Mouse (Mus musculus): ENCODE results near the gene Rtkn2. TPM values are rescaled to one million over a fixed set of nuclear protein-coding genes. Genes with fewer than 3 reads are reported as not detected.

Rtkn2 gene
- polyA plus RNA-seq, 1 experiment from 2014 or later, result 13.0 TPM

DNA sequence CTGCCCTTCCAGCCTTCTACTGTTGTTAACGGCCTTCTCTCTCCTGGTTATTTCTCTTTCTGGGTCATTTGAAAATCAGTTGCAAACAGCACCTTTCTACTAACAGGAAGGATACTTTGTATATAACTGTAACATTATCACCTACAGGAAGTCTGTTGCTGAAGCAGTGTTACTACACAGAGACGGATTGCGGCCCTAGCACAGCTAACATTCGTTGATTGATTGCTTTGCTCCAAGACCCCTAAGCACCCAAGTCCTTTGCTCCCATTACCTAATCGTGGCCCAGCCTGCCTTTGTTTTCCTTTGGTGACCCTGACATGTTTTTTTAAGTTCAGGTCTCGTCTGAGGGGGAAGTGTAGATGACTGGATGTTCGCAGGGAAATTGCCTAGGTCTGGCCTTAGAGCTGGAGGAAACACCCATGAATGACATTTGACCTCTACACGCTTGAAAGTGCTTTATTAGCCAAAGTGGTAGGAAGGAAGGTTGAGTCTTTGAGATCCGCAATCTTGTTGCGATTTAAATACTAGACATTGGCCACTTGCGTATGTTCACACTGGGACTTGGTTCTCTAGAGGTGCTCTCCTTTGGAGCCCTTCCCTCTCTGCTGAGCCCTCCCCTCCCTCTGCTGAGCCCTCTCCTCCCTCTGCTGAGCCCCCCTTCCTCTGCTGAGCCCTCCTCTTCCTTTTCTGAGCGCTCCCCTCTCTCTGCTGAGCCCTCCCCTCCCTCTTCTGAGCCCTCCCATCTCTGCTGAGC, 49.1 kb downstream of the Rtkn2 start:
- Histone ChIP-seq H3K36me3 (0 out of 2 replicates have a peak, but pooled peaks cover 6% of the 10 kb centered on the region), H3K27ac (replicated peaks) (no peak overlapping the region), H3K4me2 (replicated peaks) (no peak overlapping the region), H3K4me1 (peaks cover 9% of the 10 kb centered on the region), H3K9me3 (no peaks in the 10 kb centered on the region), H3K9ac (replicated peaks) (no peak overlapping the region), H3K27me3 (no peaks in the 10 kb centered on the region), H3K4me3 (no peak overlapping the region)
- 87% methylated on average over 12 of the region's 12 CpGs for WGBS
- ATAC-seq (replicated peaks), result no peak

DNA sequence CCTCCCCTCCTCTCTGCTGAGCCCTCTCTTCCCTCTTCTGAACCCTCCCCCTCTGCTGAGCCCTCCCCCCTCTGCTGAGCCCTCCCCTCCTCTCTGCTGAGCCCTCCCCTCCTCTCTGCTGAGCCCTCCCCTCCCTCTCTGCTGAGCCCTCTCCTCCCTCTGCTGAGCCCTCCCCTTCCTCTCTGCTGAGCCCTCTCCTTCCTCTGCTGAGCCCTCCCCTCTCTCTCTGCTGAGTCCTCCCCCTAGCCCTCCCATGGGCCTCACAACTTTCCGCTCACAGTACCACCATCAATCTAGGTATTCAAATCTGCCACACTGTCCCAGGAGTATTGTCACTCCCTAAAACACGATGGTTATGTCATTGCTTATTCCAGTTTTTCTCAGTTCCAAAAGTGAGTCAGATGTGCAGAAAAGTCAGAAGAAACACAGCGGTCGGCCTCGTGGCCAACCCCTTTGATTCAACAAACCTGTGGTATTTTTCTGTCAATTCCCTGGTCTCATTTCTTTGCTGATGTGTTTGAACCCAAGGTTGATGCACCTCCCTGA, 49.8 kb downstream of the Rtkn2 start:
- H3K36me3 ChIP-seq, result 0 out of 2 replicates have a peak, but pooled peaks cover 6% of the 10 kb centered on the region
- no peak overlapping the region for H3K27ac ChIP-seq (replicated peaks)
- peaks cover 9% of the 10 kb centered on the region for H3K4me1 ChIP-seq
- H3K4me2 ChIP-seq (replicated peaks), result no peak overlapping the region
- no peak overlapping the region for H3K4me3 ChIP-seq
- H3K27me3 ChIP-seq, result no peaks in the 10 kb centered on the region
- no peaks in the 10 kb centered on the region for H3K9me3 ChIP-seq
- ATAC-seq (replicated peaks), result no peak
- 85% methylated on average over 5 of the region's 5 CpGs for WGBS
- H3K9ac ChIP-seq (replicated peaks), result no peak overlapping the region

DNA sequence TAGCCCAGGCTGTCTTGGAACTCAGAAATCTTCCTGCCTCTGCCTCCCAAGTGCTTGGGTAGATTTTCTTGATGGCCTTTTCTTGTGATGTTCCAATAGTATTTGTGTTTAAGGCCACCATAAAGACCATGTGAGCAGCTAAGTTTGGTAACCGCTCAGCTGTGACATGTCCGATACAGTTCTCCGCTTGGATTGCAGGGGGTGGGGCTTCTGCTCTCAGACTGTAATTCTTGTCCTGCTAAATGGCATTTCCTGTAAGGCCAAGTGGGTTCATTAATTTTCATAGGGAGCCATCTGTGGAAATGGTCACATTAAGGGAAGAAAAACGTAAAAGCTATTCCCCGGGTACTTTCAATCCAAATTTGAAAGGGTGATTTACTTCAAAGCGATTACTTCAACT, 50.7 kb downstream of the Rtkn2 start:
- Histone ChIP-seq H3K9me3 (no peaks in the 10 kb centered on the region), H3K36me3 (0 out of 2 replicates have a peak, but pooled peaks cover 6% of the 10 kb centered on the region), H3K9ac (replicated peaks) (no peak overlapping the region), H3K4me3 (no peak overlapping the region), H3K27ac (replicated peaks) (no peak overlapping the region), H3K4me1 (peaks cover 9% of the 10 kb centered on the region), H3K27me3 (no peaks in the 10 kb centered on the region), H3K4me2 (replicated peaks) (no peak overlapping the region)
- WGBS, result 75% methylated on average over 6 of the region's 6 CpGs
- no peak for ATAC-seq (replicated peaks)

DNA sequence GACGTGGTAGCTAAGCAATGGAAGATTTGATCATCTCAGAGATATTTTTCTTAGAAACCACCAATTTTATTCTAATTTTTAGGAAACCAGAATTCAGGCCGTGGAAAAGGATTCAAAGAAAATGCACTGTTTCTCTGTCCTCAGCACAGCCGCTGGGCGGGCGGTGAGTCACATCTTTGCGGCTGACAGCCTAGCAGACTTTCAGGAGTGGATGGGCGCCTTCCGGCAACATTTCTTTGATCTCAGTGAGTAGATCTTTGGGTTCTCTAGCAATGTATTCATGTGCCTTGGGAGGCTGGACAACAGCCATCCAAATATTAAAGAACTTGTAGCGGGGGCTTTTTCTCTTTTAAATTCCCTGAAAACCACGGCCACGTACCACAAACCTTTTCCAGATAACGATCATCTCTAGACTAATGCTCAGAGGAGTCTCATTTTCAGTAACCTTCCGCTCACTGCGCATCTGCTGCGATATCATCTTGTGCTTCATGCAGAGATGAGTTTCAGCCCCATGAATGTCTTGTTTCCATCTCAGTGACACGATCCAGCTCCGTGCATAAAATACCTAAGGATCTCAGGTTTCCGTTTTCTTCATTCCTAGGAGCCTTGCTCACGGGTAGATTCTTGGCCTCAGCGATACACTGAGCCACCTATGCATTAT, 56.5 kb downstream of the Rtkn2 start:
- no peak overlapping the region for H3K9ac ChIP-seq (replicated peaks)
- 0 out of 2 replicates have a peak, but pooled peaks cover 6% of the 10 kb centered on the region for H3K36me3 ChIP-seq
- no peak overlapping the region for H3K4me3 ChIP-seq
- H3K27ac ChIP-seq (replicated peaks), result no peak overlapping the region
- no peak overlapping the region for H3K4me2 ChIP-seq (replicated peaks)
- 94% methylated on average over 20 of the region's 20 CpGs for WGBS
- no peaks in the 10 kb centered on the region for H3K27me3 ChIP-seq
- ATAC-seq (replicated peaks), result no peak
- peaks cover 13% of the 10 kb centered on the region for H3K4me1 ChIP-seq
- no peaks in the 10 kb centered on the region for H3K9me3 ChIP-seq

DNA sequence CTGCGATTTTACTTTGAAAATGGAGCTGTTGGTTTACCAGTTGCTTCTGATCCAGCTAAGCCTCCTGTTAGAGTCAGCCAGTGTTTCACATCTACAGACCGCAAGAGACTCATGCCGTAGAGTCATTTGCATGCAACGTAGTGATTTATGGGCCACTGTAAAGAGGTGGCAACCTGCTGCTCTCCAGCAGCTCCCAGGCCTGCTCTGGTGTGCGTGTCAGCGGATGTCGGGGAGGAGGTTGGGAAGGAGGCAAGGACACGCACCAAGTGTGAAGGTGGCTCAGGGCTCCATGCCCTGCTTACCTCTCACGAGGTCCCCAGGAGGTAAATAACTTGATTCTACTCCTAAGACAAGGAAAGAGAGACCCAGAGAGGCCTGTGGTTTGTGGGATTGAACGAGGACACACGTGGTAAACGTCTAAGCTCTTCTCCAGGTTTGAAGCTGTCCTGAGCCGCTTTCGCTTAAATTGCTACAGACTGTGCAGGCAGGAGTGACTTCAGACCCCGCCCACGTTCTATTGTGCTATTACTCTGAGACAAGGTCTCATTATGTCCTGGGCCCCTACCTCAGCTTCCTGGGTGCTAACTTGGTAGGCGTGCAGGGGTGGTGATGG, 57.1 kb downstream of the Rtkn2 start:
- Histone ChIP-seq H3K27me3 (no peaks in the 10 kb centered on the region), H3K4me3 (no peak overlapping the region), H3K4me1 (peaks cover 13% of the 10 kb centered on the region), H3K9me3 (no peaks in the 10 kb centered on the region), H3K9ac (replicated peaks) (no peak overlapping the region), H3K4me2 (replicated peaks) (no peak overlapping the region), H3K36me3 (0 out of 2 replicates have a peak, but pooled peaks cover 6% of the 10 kb centered on the region), H3K27ac (replicated peaks) (no peak overlapping the region)
- 97% methylated on average over 17 of the region's 17 CpGs for WGBS
- ATAC-seq (replicated peaks), result no peak

DNA sequence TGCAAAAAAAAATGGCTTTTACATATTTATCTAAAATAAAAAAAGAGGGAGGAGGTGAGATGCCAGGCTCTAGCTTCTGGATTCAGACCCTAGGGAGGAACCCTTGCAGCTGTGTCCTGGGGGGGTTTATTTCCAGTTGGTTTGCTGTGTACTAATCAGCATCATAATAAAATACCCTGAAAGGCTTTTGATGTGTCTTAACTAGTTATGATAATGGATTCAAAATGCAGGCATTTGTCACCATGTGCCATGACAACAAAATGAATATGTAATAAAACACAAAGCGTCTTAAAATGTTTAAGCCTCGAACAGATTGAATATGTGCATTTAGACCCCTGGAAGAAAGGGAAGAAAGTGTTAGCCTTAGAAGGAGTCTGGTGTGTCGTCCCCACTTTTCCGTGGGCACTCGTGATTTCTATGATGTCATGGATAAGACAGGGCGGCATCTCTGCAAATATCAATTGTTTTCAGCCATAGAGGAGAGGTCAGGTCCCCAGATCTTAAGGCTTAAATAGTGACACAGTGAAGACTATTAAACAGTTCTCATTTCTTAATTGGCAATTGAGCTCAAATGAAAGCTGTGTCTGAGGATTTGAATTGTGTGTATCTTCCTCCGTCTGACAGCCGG, 59.7 kb downstream of the Rtkn2 start:
- Histone ChIP-seq H3K36me3 (no peaks in the 10 kb centered on the region), H3K27me3 (no peaks in the 10 kb centered on the region), H3K4me1 (peaks cover 16% of the 10 kb centered on the region), H3K4me3 (no peak overlapping the region), H3K9me3 (no peaks in the 10 kb centered on the region), H3K9ac (replicated peaks) (no peak overlapping the region), H3K27ac (replicated peaks) (peak overlapping the region; percentile 78), H3K4me2 (replicated peaks) (peak overlapping the region; percentile 16; the same call in 1 of the 2 replicates)
- ATAC-seq (replicated peaks), result peak; percentile 87
- 19% methylated on average over 8 of the region's 8 CpGs for WGBS

DNA sequence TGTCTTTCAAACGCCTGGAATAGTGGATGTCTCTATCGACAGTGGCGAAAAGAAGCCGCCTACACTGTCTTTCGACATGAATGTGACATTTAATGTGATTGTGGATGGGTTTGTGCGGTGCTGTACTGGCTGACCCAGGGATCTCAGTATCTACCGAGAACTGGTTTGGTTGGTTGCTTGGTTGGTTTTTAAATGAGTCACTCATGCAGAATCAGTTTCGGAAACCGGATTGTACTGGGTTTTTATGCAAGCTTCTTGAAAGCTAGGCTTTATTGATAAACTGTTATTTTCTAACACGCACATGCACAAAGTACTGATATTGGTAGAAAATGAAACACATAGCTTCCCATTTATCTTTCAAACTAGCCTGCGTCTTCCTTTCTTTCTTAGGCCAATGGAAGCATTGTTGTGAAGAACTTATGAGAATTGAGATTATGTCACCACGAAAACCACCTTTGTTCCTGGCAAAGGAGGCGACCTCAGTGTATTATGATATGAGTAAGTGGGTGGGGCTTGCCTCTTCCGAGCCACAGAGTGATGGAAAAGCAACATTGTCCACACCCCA, 60.4 kb downstream of the Rtkn2 start:
- H3K4me1 ChIP-seq, result peaks cover 16% of the 10 kb centered on the region
- no peaks in the 10 kb centered on the region for H3K36me3 ChIP-seq
- 45% methylated on average over 14 of the region's 14 CpGs for WGBS
- H3K27ac ChIP-seq (replicated peaks), result peak overlapping the region; percentile 78
- no peaks in the 10 kb centered on the region for H3K9me3 ChIP-seq
- no peak overlapping the region for H3K4me3 ChIP-seq
- H3K9ac ChIP-seq (replicated peaks), result no peak overlapping the region
- H3K27me3 ChIP-seq, result no peaks in the 10 kb centered on the region
- ATAC-seq (replicated peaks), result peak; percentile 17
- H3K4me2 ChIP-seq (replicated peaks), result 0 out of 2 replicates have a peak overlapping the region, but pooled peaks have one; percentile 16

DNA sequence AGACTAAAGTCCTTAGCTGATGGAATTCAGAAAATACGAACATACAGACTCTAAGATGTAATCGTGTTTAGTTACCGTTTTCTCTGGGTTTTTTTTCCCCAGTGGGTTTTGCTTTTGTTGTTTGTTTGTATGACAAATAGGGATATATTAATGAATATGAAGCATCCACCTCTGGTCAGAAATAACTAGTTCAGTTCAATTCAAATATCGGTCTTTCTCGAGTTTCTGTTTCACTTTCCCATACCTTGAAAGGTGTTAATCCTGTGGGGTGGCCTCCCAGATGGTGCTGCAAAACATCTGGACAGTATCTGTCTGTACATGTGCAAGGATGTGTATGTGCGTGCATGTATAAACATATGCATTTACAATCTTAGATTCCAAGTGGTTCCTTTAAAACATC, 61.0 kb downstream of the Rtkn2 start:
- peaks cover 16% of the 10 kb centered on the region for H3K4me1 ChIP-seq
- H3K9ac ChIP-seq (replicated peaks), result no peak overlapping the region
- no peaks in the 10 kb centered on the region for H3K36me3 ChIP-seq
- no peaks in the 10 kb centered on the region for H3K9me3 ChIP-seq
- WGBS, result 88% methylated on average over 6 of the region's 6 CpGs
- H3K4me2 ChIP-seq (replicated peaks), result no peak overlapping the region
- no peaks in the 10 kb centered on the region for H3K27me3 ChIP-seq
- H3K4me3 ChIP-seq, result no peak overlapping the region
- ATAC-seq (replicated peaks), result no peak
- H3K27ac ChIP-seq (replicated peaks), result no peak overlapping the region

DNA sequence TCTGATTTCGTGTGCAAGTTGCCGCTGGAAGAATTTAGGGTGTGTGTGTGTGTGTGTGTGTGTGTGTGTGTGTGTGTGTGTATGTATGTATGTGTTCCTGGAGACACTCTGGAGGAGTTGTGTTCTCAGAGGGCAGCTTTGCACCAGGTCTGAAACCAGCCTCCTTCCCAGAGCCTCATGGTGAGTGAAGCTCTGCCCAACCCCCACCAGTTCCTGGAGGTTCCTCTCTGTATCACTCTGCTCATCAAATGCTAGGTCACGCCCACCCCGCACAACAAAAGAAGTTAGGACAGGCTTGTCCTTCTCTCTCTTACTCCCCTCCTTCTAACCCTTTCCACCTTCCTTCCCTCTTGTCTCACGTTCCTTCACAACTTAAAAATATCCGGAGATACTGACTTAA, 64.6 kb downstream of the Rtkn2 start:
- H3K36me3 ChIP-seq, result no peaks in the 10 kb centered on the region
- no peaks in the 10 kb centered on the region for H3K9me3 ChIP-seq
- no peak overlapping the region for H3K4me2 ChIP-seq (replicated peaks)
- no peaks in the 10 kb centered on the region for H3K27me3 ChIP-seq
- H3K9ac ChIP-seq (replicated peaks), result no peak overlapping the region
- no peak overlapping the region for H3K27ac ChIP-seq (replicated peaks)
- no peak overlapping the region for H3K4me3 ChIP-seq
- peaks cover 13% of the 10 kb centered on the region for H3K4me1 ChIP-seq
- no peak for ATAC-seq (replicated peaks)
- WGBS, result 46% methylated on average over 6 of the region's 6 CpGs

DNA sequence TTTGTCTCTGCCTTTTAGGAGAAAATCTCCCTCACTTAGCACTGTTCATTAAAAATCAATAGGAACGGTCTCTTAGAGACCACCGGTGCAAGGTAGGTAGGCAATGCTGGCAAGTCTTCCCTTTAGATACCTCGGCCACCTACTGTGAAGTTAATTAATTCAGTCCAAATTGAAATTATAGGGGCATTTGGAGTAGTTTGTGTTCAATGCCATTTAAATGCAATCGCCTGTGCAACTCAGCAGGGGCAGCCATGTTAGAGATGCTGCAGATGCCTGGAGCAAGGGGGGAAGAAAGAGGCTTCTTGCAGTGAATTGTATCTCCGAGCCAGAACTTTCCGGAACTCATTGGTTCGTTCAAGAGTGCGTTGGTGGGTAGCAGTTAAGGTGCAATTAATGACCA, 65.5 kb downstream of the Rtkn2 start:
- H3K9me3 ChIP-seq, result no peaks in the 10 kb centered on the region
- H3K27me3 ChIP-seq, result no peaks in the 10 kb centered on the region
- H3K36me3 ChIP-seq, result no peaks in the 10 kb centered on the region
- H3K4me2 ChIP-seq (replicated peaks), result no peak overlapping the region
- WGBS, result 47% methylated on average over 8 of the region's 8 CpGs
- H3K9ac ChIP-seq (replicated peaks), result no peak overlapping the region
- peaks cover 5% of the 10 kb centered on the region for H3K4me1 ChIP-seq
- no peak for ATAC-seq (replicated peaks)
- no peak overlapping the region for H3K27ac ChIP-seq (replicated peaks)
- H3K4me3 ChIP-seq, result no peak overlapping the region

DNA sequence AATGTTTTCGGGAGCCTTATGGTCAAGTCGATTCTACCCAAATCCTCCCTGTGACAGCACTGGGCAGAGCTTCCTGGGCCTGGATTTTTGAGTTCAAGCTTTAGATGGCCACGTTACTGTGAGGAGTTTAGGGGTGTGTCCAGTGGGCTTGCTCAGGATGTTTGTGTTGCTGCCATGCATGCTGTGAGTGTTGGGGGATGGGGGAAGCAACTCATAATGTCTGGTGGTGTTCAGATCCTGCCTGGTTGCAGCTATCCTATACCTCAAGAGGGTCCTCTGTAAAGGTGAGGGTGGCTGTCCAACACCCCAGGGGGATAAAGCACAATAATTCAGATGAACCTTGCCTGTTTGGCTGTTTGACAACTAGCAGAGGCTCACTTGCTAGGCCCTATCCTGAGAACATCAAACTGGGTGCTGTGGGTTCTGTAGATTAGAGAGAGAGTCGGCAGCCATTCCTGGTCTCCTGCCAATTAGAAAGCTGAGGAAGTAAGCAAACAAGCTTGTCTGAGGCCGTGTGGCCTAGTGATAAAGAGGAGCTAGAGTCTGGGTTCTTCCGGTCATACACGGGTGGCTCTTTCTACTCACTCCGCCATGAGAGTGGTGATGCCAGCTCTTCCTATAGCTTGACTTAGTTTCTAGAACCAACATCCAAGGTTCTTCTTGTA, 69.4 kb downstream of the Rtkn2 start:
- H3K9ac ChIP-seq (replicated peaks), result no peak overlapping the region
- H3K4me3 ChIP-seq, result no peak overlapping the region

More for the DNA sequence above, 69.4 kb downstream of the Rtkn2 start:
- H3K4me2 ChIP-seq (replicated peaks), result no peak overlapping the region
- H3K4me1 ChIP-seq, result no peaks in the 10 kb centered on the region
- no peaks in the 10 kb centered on the region for H3K36me3 ChIP-seq
- ATAC-seq (replicated peaks), result no peak
- H3K9me3 ChIP-seq, result no peaks in the 10 kb centered on the region
- no peak overlapping the region for H3K27ac ChIP-seq (replicated peaks)
- no peaks in the 10 kb centered on the region for H3K27me3 ChIP-seq
- 91% methylated on average over 8 of the region's 8 CpGs for WGBS

All from forebrain, embryonic 15.5 days (tissue).